Mouse (Mus musculus) cerebral cortex, adult 2 months (tissue): ENCODE data around the gene Nol9.

Source experiments
- WGBS: fragments of 180-500 bp; shearing (Covaris S2); methylation state at CpG from one replicate; pipeline ENCODE4 v1.1.7; 2018; 5-methylcytosine and 5-hydroxymethylcytosine counted together

Gene Nol9

DNA sequence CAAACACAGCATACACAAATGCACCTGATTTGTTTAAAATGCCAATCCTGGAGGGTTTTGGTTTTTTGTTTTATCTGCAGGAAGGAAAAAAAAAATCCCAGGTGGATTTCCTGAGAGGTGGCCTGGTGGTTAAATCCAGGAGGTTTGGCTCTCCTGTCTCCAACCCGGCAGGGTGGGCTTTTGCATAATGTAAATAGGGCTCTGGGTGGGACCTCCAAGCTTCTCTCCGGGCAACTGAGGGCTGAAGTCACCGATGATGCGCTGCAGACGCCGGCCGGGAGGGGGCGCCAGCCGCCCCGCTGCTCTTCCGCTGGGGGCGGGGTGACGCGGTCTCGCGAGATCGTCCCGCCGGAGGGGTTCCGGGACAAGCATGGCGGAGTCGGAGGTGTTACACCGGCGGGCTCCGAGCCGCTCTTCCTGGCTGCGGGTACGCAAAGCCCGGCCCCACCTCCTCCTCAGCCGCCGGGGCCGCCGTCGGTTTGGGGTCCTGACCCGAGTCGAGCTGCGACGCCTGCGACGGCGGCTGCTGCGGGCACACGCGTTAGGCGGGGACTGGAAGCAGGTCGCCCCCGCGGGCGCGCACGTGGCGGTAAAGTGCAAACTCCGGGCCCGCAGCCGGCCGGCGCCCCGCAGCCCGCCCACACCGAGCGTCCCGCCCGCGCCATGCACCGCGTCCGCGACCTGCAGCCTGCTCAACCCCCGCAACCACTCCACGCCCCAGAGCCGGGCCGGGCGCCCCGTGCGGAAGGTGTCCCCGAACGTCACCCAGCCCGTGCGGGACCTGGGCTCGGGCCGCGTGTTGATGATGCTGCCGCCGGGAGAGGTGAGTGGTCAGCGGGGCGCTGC is at the start of gene Nol9:
Gene Nol9 (plus strand): TSS at position 337 of the 846 bp plus-strand sequence.
- under 1% methylated on average over 86 of the region's 86 CpGs for WGBS

GRCm38 (mm10) chr4:151992091-151992490 is 47.0 kb upstream of the Nol9 start:
- WGBS, result 93% methylated on average over 9 of the region's 9 CpGs

DNA sequence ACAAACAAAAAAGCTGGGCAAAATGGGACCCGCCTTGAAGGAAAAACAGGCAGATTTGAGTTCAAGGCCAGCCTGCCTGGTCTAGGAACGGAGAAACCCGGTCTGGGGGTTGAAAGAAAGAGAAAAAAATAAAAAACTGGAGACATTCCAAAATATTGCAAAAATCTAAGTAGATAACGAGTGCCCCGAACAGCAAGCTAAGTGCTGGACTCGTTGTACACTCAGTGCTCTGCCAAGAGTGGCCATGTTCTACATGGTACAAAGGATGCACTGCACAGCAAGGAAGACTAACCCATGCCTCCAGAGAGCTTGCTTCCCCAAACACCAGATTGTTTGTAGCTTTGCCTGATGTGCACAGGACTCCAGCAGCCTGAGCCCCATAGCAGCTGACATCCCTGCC is 46.1 kb upstream of the Nol9 start:
- 75% methylated on average over 6 of the region's 6 CpGs for WGBS

GRCm38 (mm10) chr4:151994228-151995171 is 44.6 kb upstream of the Nol9 start:
- WGBS, result 3% methylated on average over 61 of the region's 61 CpGs

DNA sequence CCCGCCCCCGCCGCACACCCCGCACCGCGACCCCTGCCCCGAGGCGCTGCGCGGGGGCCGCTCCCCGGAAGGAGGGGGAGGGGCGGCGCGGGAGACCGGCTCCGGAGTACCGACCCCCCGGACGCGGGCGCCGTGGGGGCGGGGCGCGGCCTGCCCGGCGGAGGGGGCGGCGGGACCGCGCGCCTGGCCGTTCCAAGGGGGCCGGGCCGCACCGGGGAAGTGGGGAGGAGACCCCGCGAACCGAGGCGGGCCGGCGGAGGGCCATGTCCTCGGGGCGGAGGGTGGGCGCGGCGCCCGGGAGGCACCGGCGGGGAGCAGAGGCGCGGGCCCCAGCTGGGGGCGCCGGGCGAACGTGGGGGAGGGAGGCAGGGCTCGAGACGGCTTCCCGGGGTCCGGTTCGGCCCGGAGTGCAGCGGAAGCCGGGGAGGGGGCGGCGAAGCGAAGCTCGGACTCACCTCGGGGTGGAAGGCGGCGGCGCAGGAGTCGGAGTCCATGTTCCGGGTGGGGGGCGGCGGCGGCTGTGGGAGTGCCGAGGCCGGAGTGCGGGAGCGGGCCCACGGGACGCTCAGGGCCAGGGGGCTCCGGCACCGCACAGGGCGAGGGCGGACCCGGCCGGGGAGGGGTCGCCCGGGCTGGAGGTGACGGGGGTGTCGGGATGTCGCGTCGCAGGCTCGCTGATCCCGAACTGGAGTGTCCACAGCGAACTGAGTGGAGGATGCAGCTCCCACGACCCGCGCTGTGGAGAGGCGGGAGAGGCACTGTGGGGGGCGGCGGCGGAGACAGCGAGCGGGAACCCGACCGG is 43.5 kb upstream of the Nol9 start:
- WGBS, result 1% methylated on average over 104 of the region's 111 CpGs

DNA sequence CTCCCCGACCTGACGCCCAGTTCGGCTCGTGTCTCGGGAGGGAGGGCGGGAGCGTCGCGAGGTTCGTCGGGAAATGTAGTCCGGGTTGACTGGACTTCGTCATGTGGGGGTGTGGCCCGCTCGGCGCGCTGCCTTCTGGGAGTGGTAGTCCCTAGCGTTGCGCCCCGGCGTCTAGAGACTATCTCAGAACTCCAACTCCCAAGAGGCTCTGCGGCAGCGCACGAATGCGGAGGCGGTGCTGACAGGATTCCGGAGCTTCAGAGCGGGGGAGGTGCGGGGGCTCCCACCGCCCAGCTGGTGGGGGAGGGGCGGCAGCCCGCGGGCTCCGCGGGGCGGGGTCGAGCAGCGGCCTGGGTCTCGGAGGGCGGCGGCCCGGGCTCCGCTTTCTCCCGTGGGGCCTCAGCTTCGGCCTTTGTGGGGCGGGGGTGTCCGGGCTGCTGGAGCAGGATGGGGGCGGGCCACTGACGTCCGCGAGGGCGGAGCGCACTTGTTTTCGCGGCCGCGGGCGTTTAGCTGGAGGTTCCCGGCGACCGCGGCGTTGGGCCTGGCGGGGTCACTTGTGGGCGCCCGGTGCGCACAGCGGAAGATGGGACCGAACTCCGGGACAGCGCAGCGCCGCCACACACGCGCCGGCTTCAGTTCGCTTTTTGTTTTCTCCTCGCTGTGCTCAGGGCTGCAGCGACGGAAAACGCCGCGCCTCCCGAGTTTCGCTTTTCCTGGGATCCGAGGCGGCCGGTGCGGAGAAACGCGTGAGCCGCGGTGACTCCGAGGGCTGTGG is 42.8 kb upstream of the Nol9 start, which contains the start of gene Phf13:
Gene Phf13 (minus strand): TSS at position 86 of the 778 bp plus-strand sequence.
- under 1% methylated on average over 90 of the region's 94 CpGs for WGBS

- 2% methylated on average over 13 of the region's 13 CpGs for WGBS
Measured at GRCm38 (mm10) chr4:151996951-151997222, 42.2 kb upstream of the Nol9 start.

- WGBS, result 66% methylated on average over 3 of the region's 3 CpGs
Measured at GRCm38 (mm10) chr4:151997701-151998100, 41.4 kb upstream of the Nol9 start.

DNA sequence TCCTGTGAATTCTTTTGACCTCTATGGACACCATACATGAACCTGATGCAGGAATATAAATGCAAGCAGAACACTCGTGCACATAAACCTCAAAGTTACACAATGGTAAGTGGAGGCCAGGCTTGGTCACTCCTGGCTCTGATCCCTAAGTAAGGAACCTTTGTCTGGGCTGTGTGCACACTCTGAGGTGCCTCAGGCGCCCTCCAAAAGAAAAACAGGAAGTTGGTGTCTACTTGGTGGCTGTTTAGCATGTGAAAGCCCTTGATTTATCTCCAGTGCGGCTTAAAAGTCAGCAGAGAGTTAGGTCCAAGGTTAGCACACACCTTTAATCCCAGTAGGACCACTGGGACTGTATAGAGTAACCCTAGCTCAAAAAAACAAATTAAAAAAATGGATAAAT is 39.6 kb upstream of the Nol9 start:
- 79% methylated on average over 3 of the region's 3 CpGs for WGBS

DNA sequence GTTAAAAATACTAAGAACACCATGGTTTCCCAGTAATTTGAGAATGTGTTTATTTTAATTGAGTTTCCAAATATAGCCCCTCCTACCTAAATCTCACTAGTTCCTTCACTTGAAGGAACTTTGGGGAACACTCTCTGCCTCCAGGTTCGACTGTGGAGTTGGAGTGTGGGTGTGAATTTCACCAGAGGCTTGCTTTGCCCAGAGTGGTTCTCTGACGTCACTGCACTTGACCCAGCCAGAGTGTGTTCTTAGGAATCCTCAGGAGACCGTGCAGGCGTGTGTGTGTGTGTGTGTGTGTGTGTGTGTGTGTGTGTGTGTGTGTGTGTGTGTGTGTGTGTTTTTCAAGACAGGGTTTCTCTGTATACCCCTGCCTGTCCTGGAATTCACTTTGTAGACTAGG is 38.2 kb upstream of the Nol9 start:
- WGBS, result 24% methylated on average over 4 of the region's 4 CpGs

GRCm38 (mm10) chr4:152001335-152001734 is 37.8 kb upstream of the Nol9 start:
- WGBS, result 71% methylated on average over 4 of the region's 4 CpGs

DNA sequence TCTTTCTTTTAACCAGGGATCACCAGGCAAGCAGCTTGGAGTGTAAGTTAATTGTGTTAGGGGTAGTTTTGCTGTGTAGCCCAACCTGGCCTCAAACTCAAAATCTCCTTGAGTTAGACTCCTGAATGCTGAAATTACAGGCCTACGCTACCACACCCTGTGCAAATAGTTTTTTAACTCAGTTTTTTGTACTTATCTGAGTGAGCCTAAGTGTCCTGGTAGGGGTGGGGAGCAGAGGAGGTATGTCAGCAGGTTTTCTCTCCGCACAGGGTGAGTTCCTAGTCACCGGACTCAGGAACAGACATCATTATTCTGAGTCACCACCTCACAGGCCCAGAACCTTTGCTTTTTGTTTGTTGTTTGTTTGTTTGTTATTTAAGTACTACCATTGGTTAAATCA is 37.1 kb upstream of the Nol9 start:
- 95% methylated on average over 3 of the region's 3 CpGs for WGBS

DNA sequence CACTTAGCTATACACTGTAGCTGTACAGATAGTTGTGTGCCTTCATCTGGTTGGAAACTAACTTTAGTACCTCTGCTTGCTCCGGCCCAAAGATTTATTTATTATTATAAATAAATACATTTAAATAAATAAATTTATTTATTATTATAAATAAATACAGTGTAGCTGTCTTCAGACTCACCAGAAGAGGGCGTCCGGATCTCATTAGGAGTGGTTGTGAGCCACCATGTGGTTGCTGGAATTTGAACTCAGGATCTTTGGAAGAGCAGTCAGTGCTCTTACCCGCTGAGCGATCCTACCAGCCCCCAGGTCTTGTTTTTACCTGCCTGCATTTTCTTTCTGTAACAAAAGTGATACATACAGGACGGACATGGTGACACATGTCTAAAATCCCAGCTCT is 33.0 kb upstream of the Nol9 start:
- WGBS, result 78% methylated on average over 6 of the region's 6 CpGs

DNA sequence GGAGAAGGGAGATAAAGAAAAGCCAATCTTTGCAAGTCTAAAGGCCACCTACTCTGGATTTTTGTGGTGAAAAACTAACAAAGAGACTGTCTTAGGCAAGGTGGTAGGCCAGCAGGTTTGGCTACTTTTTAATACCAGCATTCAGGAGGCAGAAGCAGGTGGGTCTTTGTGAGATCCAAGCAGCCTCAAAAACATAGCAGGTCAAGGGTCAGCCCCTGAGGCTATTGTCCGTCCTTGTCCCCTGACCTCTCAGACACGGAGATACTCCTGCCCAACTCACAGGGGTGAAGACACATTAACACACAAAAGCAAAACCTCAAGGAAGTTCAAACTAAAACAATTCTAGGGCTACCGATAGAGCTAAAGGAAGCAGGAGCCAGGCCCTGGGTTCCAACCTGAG is 32.3 kb upstream of the Nol9 start:
- WGBS, result 54% methylated on average over 3 of the region's 3 CpGs

GRCm38 (mm10) chr4:152007481-152008147 is 31.5 kb upstream of the Nol9 start:
- WGBS, result 18% methylated on average over 8 of the region's 8 CpGs

DNA sequence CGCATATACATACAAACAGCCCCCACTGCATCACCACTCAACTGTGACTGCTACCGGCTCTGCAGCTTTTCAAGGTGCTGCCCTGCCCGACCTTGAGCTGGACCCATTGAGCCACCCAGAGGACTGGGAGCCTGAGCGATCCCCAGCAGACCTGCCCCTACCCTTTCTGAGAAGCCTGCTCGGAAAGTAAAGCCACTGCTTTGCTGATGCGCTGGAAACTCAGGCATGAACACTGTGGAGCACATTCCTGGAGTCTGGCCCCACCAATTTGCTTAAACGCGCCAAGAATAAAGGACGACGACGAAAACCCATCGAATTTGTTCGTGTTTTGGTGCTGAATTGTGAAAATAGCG is 31.0 kb upstream of the Nol9 start:
- under 1% methylated on average over 14 of the region's 14 CpGs for WGBS

GRCm38 (mm10) chr4:152008622-152009075 is 30.5 kb upstream of the Nol9 start, which contains the start of gene Klhl21:
Klhl21 (plus strand) TSS chr4:152008803.
- WGBS, result under 1% methylated on average over 44 of the region's 45 CpGs

- WGBS, result under 1% methylated on average over 115 of the region's 115 CpGs
Measured at GRCm38 (mm10) chr4:152009076-152010051, 29.8 kb upstream of the Nol9 start.

- 4% methylated on average over 10 of the region's 10 CpGs for WGBS
Measured at GRCm38 (mm10) chr4:152010091-152010706, 28.9 kb upstream of the Nol9 start.
